Mouse (Mus musculus): ENCODE results near the gene Mrps18a. TPM values are rescaled to one million over a fixed set of nuclear protein-coding genes. Genes with fewer than 3 reads are reported as not detected.

Mrps18a gene
- polyA plus RNA-seq, 1 experiment from 2014 or later, result 103 TPM

DNA sequence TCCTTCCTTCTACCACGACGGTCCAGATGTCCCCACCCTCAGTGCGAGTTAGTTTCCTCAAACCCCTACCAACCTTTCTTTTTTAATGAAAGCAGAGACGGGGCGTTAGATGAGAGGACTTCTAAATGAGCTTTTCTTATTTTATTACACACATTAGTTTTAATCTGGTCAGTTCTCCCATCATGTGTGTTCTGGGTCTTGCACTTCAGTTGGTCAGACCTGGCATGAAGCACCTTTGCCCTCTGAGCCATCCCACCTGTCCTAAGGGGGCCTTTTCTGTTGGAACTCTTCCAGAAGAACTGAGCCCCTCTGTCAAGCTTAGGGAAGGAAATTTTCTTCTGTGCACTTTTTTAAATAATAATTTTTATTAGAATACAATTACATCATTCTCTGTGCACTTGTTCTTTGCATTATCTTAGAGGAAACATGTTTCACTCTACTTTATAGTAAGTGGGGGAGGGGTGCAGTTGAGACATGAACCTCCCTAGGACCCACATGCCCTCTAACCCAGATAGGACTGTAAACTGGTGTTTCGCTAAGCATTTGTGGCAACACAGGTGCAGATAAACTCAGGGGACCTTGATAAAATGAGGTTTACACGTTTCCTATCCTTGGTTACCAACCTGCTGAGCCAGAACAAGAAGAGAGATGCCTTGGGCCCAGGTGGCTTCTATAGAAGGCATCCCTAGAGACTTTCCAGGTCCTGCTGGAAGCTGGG lies 36.2 kb upstream of the Mrps18a start:
- ATAC-seq (no peak), DNase-seq (ENCODE audit: low spot score) (no peak)
- Histone ChIP-seq H3K27ac (ENCODE audit: low read length) (peak overlapping the region; percentile 59), H3K9ac (replicated peaks; ENCODE audit: low read depth) (no peak overlapping the region), H3K4me3 (ENCODE audit: low read depth, low read length) (no peak overlapping the region; the same call in 1 of the 2 replicates), H3K36me3 (ENCODE audit: insufficient read depth, low read length) (no peaks in the 10 kb centered on the region), H3K27me3 (replicated peaks; ENCODE audit: insufficient read depth, low read length) (no peaks in the 10 kb centered on the region), H3K4me1 (ENCODE audit: insufficient read depth, low read depth, low read length) (peaks cover 5% of the 10 kb centered on the region; the same call in 1 of the 2 replicates), H3K4me2 (replicated peaks; ENCODE audit: low read depth, low read length) (peak overlapping the region; percentile 47), H3K9me3 (ENCODE audit: low read length) (no peaks in the 10 kb centered on the region)
- WGBS, result 35% methylated on average over 7 of the region's 7 CpGs
- no peak for TF ChIP-seq EP300 (IDR thresholded peaks at IDR 0.05)
- TF ChIP-seq CTCF (IDR thresholded peaks at IDR 0.05), result no peak

DNA sequence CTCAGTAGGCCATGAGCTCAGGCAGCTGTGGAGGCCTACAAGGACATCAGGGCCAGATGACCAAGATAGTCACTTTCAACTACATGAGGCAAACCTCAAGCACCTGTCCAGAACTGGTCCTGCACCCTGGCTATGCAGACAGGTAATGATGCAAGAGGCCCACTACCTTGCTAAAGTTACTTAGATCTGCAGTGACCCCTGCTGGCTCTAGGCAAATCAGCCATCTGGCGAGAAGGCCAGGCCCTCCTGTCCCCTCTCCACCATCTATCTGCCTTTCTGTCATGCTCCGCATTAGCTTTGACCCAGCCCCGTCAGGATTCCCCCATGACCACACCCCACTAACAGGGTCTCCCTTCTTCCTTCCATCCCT lies 35.7 kb upstream of the Mrps18a start:
- Histone ChIP-seq H3K4me1 (ENCODE audit: insufficient read depth, low read depth, low read length) (peaks cover 5% of the 10 kb centered on the region; the same call in 1 of the 2 replicates), H3K36me3 (ENCODE audit: insufficient read depth, low read length) (no peaks in the 10 kb centered on the region), H3K9ac (replicated peaks; ENCODE audit: low read depth) (no peak overlapping the region), H3K4me2 (replicated peaks; ENCODE audit: low read depth, low read length) (no peak overlapping the region), H3K4me3 (ENCODE audit: low read depth, low read length) (no peak overlapping the region), H3K27ac (ENCODE audit: low read length) (no peak overlapping the region), H3K27me3 (replicated peaks; ENCODE audit: insufficient read depth, low read length) (no peaks in the 10 kb centered on the region), H3K9me3 (ENCODE audit: low read length) (no peaks in the 10 kb centered on the region)
- WGBS, result 45% methylated on average over 3 of the region's 3 CpGs
- TF ChIP-seq CTCF (IDR thresholded peaks at IDR 0.05) (peak; percentile 79), EP300 (IDR thresholded peaks at IDR 0.05) (no peak)
- peak; percentile 82 for DNase-seq (ENCODE audit: low spot score)
- peak; percentile 25 for ATAC-seq

DNA sequence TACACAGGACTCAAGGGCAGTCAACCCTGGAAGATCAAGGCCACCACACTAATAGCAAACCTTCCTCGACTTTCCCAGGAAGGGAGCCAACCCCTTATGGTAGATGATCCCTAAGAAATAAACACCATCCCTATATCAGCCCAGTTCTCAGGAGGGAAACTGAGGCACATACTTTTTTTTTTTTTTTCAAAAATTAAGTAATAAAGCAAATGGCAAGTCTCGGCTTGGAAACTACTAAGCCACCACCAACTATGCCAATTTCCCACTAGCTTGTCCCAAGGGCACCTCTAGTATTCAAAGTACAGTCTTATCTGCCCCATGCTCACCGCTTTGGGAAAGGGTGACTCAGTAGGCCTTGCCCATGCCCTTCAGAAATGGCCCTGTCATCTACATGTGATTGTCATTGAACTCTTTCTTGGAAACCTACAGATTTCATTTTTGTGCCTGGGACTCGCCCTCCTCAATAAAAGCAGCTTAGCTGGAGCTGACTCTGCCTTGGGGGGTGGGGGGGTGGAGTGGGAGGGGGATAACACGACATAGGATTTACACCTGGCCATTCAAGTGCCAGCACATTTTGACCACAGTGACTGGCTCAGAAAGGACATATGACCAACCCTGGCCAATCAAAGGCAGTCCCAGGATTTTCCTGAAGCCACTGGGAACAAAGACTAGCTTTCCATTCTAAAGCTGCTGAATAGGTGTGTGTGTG lies 35.1 kb upstream of the Mrps18a start:
- no peaks in the 10 kb centered on the region for H3K9me3 ChIP-seq (ENCODE audit: low read length)
- no peak overlapping the region for H3K27ac ChIP-seq (ENCODE audit: low read length)
- H3K27me3 ChIP-seq (replicated peaks; ENCODE audit: insufficient read depth, low read length), result no peaks in the 10 kb centered on the region
- H3K4me1 ChIP-seq (ENCODE audit: insufficient read depth, low read depth, low read length), result peaks cover 5% of the 10 kb centered on the region; the same call in 1 of the 2 replicates
- H3K9ac ChIP-seq (replicated peaks; ENCODE audit: low read depth), result no peak overlapping the region
- H3K4me3 ChIP-seq (ENCODE audit: low read depth, low read length), result no peak overlapping the region
- 74% methylated on average over 5 of the region's 5 CpGs for WGBS
- ATAC-seq (no peak), DNase-seq (ENCODE audit: low spot score) (no peak)
- no peaks in the 10 kb centered on the region for H3K36me3 ChIP-seq (ENCODE audit: insufficient read depth, low read length)
- no peak overlapping the region for H3K4me2 ChIP-seq (replicated peaks; ENCODE audit: low read depth, low read length)
- TF ChIP-seq EP300 (IDR thresholded peaks at IDR 0.05), result no peak
- TF ChIP-seq CTCF (IDR thresholded peaks at IDR 0.05), result no peak

DNA sequence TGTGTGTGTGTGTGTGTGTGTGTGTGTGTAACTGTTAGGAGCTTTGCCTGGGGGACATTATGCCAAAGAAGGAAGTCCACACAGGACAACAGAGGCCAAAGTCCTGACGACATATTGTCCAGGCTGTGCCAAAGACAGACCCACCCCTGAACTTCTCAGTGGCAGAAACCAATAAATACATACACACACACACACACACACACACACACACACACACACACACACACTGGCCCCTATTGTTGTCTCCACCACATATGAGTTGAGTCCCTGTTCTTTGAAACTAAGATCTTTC lies 34.6 kb upstream of the Mrps18a start:
- ATAC-seq, result peak; percentile 8; the same call in 1 of the 2 replicates
- TF ChIP-seq CTCF (IDR thresholded peaks at IDR 0.05) (no peak), EP300 (IDR thresholded peaks at IDR 0.05) (no peak)
- H3K4me3 ChIP-seq (ENCODE audit: low read depth, low read length), result no peak overlapping the region

DNA sequence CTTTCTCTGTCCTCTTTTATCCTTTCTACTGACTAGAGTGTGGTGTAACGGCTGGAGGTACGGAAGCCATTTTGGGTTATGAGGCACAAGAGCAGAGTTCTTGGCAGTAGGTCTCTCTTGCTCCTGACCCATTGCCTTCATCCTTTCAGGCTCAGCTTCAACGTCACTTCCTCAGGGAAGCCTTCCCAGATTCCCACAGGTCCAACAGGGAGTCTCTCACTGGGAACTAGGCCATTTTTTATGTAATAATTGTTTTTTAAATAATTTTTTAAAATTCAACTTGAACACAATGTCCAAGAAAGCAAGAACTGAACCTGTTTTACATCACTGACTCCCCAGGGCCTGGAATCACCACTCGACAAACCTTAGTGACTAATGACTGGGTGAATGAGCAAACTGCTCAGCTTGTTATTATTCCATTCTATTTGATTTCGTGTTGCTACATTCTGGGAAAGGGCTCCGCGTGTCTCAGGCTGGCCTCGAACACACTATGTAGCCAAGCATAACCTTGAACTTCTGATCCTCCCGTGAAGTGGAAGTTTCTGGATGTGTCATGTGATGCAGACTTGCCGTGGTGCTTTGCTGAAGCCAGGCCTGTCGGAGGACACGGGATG lies 32.8 kb upstream of the Mrps18a start:
- DNase-seq (ENCODE audit: low spot score) (no peak), ATAC-seq (no peak)
- peaks cover 5% of the 10 kb centered on the region; the same call in 1 of the 2 replicates for H3K4me1 ChIP-seq (ENCODE audit: insufficient read depth, low read depth, low read length)
- no peak overlapping the region for H3K4me2 ChIP-seq (replicated peaks; ENCODE audit: low read depth, low read length)
- WGBS, result 87% methylated on average over 12 of the region's 12 CpGs
- no peaks in the 10 kb centered on the region for H3K9me3 ChIP-seq (ENCODE audit: low read length)
- H3K27ac ChIP-seq (ENCODE audit: low read length), result no peak overlapping the region
- no peak for TF ChIP-seq CTCF (IDR thresholded peaks at IDR 0.05)
- no peak for TF ChIP-seq EP300 (IDR thresholded peaks at IDR 0.05)
- H3K27me3 ChIP-seq (replicated peaks; ENCODE audit: insufficient read depth, low read length), result no peaks in the 10 kb centered on the region
- H3K9ac ChIP-seq (replicated peaks; ENCODE audit: low read depth), result no peak overlapping the region
- no peak overlapping the region for H3K4me3 ChIP-seq (ENCODE audit: low read depth, low read length)
- H3K36me3 ChIP-seq (ENCODE audit: insufficient read depth, low read length), result no peaks in the 10 kb centered on the region

More for the DNA sequence above, 34.6 kb upstream of the Mrps18a start:
- no peak for DNase-seq (ENCODE audit: low spot score)
- no peak overlapping the region for H3K9ac ChIP-seq (replicated peaks; ENCODE audit: low read depth)
- no peaks in the 10 kb centered on the region for H3K27me3 ChIP-seq (replicated peaks; ENCODE audit: insufficient read depth, low read length)
- H3K36me3 ChIP-seq (ENCODE audit: insufficient read depth, low read length), result no peaks in the 10 kb centered on the region
- no peaks in the 10 kb centered on the region for H3K9me3 ChIP-seq (ENCODE audit: low read length)
- H3K4me2 ChIP-seq (replicated peaks; ENCODE audit: low read depth, low read length), result no peak overlapping the region
- H3K27ac ChIP-seq (ENCODE audit: low read length), result no peak overlapping the region
- H3K4me1 ChIP-seq (ENCODE audit: insufficient read depth, low read depth, low read length), result peaks cover 5% of the 10 kb centered on the region; the same call in 1 of the 2 replicates
- 45% methylated on average over 1 of the region's 1 CpGs for WGBS

DNA sequence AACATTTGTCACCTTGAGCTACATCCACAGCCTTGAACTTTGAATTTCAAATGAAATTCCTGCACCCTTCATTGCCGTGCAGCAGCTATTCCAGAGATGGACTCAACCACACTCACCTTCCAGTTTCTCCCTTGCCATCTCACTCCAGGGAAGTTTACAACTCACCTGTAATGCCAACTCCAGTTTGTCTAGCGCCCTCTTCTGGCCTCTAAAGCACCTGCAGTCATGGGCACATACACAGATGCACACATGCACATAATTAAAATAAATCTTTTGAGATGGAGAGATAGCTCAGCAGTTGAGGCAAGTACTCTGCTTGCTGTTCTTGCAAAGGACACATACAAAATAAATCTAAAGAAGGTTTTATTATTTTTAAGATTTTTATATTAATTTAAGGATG lies 31.7 kb upstream of the Mrps18a start:
- ATAC-seq, result no peak

More for the DNA sequence above, 31.7 kb upstream of the Mrps18a start:
- H3K9me3 ChIP-seq (ENCODE audit: low read length), result no peaks in the 10 kb centered on the region
- H3K27me3 ChIP-seq (replicated peaks; ENCODE audit: insufficient read depth, low read length), result no peaks in the 10 kb centered on the region
- TF ChIP-seq EP300 (IDR thresholded peaks at IDR 0.05) (no peak), CTCF (IDR thresholded peaks at IDR 0.05) (peak; percentile 28; the same call in 1 of the 2 replicates)
- DNase-seq (ENCODE audit: low spot score), result no peak
- H3K27ac ChIP-seq (ENCODE audit: low read length), result no peak overlapping the region
- no peak overlapping the region for H3K4me3 ChIP-seq (ENCODE audit: low read depth, low read length)
- no peaks in the 10 kb centered on the region for H3K36me3 ChIP-seq (ENCODE audit: insufficient read depth, low read length)
- 56% methylated on average over 2 of the region's 2 CpGs for WGBS
- no peak overlapping the region for H3K4me2 ChIP-seq (replicated peaks; ENCODE audit: low read depth, low read length)
- peaks cover 11% of the 10 kb centered on the region; the same call in 1 of the 2 replicates for H3K4me1 ChIP-seq (ENCODE audit: insufficient read depth, low read depth, low read length)
- no peak overlapping the region for H3K9ac ChIP-seq (replicated peaks; ENCODE audit: low read depth)

All from lung, postnatal 0 days (tissue).